22 mouse cellular contexts compared by ENCODE assay signal in the genomic region with DNA sequence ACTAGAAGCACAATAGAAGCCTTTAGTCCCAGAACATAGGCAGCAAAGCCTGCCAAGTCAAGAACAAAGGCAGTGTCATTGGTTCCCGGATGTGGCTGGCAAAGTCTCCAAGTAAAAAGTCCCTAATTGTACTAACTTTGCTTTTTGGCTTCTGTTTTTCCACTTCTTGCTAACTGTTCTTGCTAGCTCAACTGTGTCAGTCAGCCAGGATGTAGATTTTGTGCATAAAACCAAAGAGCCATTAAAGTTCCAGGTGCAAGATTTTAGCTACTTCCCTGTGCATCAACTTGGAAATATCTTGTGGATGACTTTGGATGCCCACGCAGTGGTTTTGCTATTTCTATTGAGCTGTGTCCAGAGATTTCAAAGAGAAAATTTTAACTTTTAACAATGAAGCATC.
DNase-seq lines count a peak whose midpoint lies in the region; ATAC-seq lines count a peak whose summit lies in the region.
"Had no signal": no experiment of that assay in that cellular context is flagged by ENCODE, and none has a peak within 500 bp of the region (broad histone marks: within the 10 kb centered on the region; RNA-seq: fewer than 3 reads in every experiment).

No protein-coding gene starts in this region.

- ATAC-seq in forebrain, embryonic 16.5 days: no peak
- ATAC-seq: forebrain, embryonic 14.5 days; forebrain, postnatal 0 days had no signal

- H3K36me3 ChIP-seq in embryonic facial prominence, embryonic 10.5 days (replicated peaks): no peaks in the 10 kb centered on the region
- H3K36me3 ChIP-seq in forebrain, embryonic 16.5 days (ENCODE audit: control insufficient read depth, insufficient read depth): no peaks in the 10 kb centered on the region
- H3K36me3 ChIP-seq: embryonic facial prominence, embryonic 13.5 days; embryonic facial prominence, embryonic 15.5 days; forebrain, embryonic 10.5 days; forebrain, embryonic 12.5 days; G1E had no signal

- H3K27ac ChIP-seq in embryonic facial prominence, embryonic 10.5 days (replicated peaks): no peak overlapping the region
- no peak overlapping the region for H3K27ac ChIP-seq in forebrain, embryonic 16.5 days (ENCODE audit: low read length)
- H3K27ac ChIP-seq: embryonic facial prominence, embryonic 13.5 days; embryonic facial prominence, embryonic 15.5 days; forebrain, embryonic 10.5 days; forebrain, embryonic 12.5 days had no signal

- H3K9ac ChIP-seq in forebrain, embryonic 16.5 days (replicated peaks; ENCODE audit: low read depth, low read length): no peak overlapping the region
- H3K9ac ChIP-seq: embryonic facial prominence, embryonic 13.5 days; embryonic facial prominence, embryonic 15.5 days; forebrain, embryonic 12.5 days; forebrain, postnatal 0 days had no signal

- WGBS in embryonic facial prominence, embryonic 10.5 days: 86% methylated on average over 2 of the region's 2 CpGs
- WGBS in forebrain, embryonic 16.5 days: 60% methylated on average over 2 of the region's 2 CpGs

- peak; percentile 13 for DNase-seq in layer of hippocampus, adult 9-11 months
- DNase-seq in layer of hippocampus, postnatal 25 days (ENCODE audit: extremely low spot score in 1 of 2, low spot score in 1 of 2): no peak
- DNase-seq in right cerebral cortex, adult 18-20 months: peak; percentile 4
- no peak for DNase-seq in right cerebral cortex, adult 2 months (ENCODE audit: low spot score in 2 of 2)
- peak; percentile 93 for DNase-seq in Muller cell, postnatal 12 days (ENCODE audit: inconsistent ontology term)
- DNase-seq in embryonic facial prominence, embryonic 10.5 days (ENCODE audit: low spot score): no peak
- DNase-seq: adrenal gland, adult 2 months; adrenal gland, postnatal 10 days; adrenal gland, postnatal 25 days; cerebellum, adult 11-12 months; cerebellum, adult 2 months; cerebellum, adult 9-10 months; cerebellum, postnatal 25 days; forebrain, postnatal 0 days had no signal

- H3K9me3 ChIP-seq in embryonic facial prominence, embryonic 10.5 days: no peaks in the 10 kb centered on the region
- H3K9me3 ChIP-seq in forebrain, embryonic 16.5 days (ENCODE audit: control insufficient read depth, low read length): no peaks in the 10 kb centered on the region
- H3K9me3 ChIP-seq: embryonic facial prominence, embryonic 13.5 days; embryonic facial prominence, embryonic 15.5 days; forebrain, embryonic 10.5 days; forebrain, embryonic 12.5 days had no signal

- no peaks in the 10 kb centered on the region for H3K4me1 ChIP-seq in embryonic facial prominence, embryonic 10.5 days
- no peaks in the 10 kb centered on the region for H3K4me1 ChIP-seq in forebrain, embryonic 16.5 days (replicated peaks; ENCODE audit: control insufficient read depth, insufficient read depth, low read length)
- H3K4me1 ChIP-seq: embryonic facial prominence, embryonic 13.5 days; embryonic facial prominence, embryonic 15.5 days; forebrain, embryonic 10.5 days; forebrain, embryonic 12.5 days had no signal

- H3K27me3 ChIP-seq in embryonic facial prominence, embryonic 10.5 days (replicated peaks; ENCODE audit: low read depth, poor library complexity, severe bottlenecking): no peaks in the 10 kb centered on the region
- H3K27me3 ChIP-seq in forebrain, embryonic 16.5 days (replicated peaks; ENCODE audit: control insufficient read depth, insufficient read depth, low read length): no peaks in the 10 kb centered on the region
- H3K27me3 ChIP-seq: embryonic facial prominence, embryonic 13.5 days; embryonic facial prominence, embryonic 15.5 days; forebrain, embryonic 12.5 days had no signal

- H3K4me3 ChIP-seq in embryonic facial prominence, embryonic 10.5 days: no peak overlapping the region
- H3K4me3 ChIP-seq in forebrain, embryonic 16.5 days (replicated peaks; ENCODE audit: low read length): no peak overlapping the region
- H3K4me3 ChIP-seq: embryonic facial prominence, embryonic 13.5 days; embryonic facial prominence, embryonic 15.5 days; erythroblast, embryonic 14.5 days; forebrain, embryonic 10.5 days; forebrain, embryonic 12.5 days had no signal

- H3K4me2 ChIP-seq in forebrain, embryonic 16.5 days (ENCODE audit: low read length): no peak overlapping the region
- H3K4me2 ChIP-seq: embryonic facial prominence, embryonic 13.5 days; embryonic facial prominence, embryonic 15.5 days; forebrain, embryonic 12.5 days had no signal

Comparison
In these comparisons a context has a peak if more than half of its experiments do, and no peak if none do; other contexts are left out.
1. DNase-seq: peak in layer of hippocampus, adult 9-11 months (single experiment), right cerebral cortex, adult 18-20 months (single experiment) and Muller cell, postnatal 12 days (single experiment); none in layer of hippocampus, postnatal 25 days (0 of 2), right cerebral cortex, adult 2 months (0 of 2) and embryonic facial prominence, embryonic 10.5 days (single experiment).